Mouse (Mus musculus): Measurements from ENCODE around the gene Klhl28. TPM values are rescaled to one million over a fixed set of nuclear protein-coding genes. Genes with fewer than 3 reads are reported as not detected.

Gene Klhl28
- total RNA-seq, 2 experiments from 2014 or later, result 23.9 to 24.8 TPM

Other genes starting within 250 kb of the Klhl28 start
- 10 to 100 TPM; 13.5 to 14.7 TPM for gene Gm527, start 47.6 kb downstream of the Klhl28 start, total RNA-seq (2021)
- gene Togaram1, start 270 bp upstream of the Klhl28 start, total RNA-seq (2021), result 10 to 100 TPM; 34.1 to 36.1 TPM
- gene Prpf39, start 70.8 kb upstream of the Klhl28 start, total RNA-seq (2021), result 10 to 100 TPM; 45.3 to 48.7 TPM
- 100 to 1,000 TPM; 174 to 193 TPM for gene Fkbp3, start 108.5 kb upstream of the Klhl28 start, total RNA-seq (2021)
- 10 to 100 TPM; 12.8 to 13.7 TPM for gene Fancm, start 110.1 kb upstream of the Klhl28 start, total RNA-seq (2021)
- gene Mis18bp1, start 207.1 kb upstream of the Klhl28 start, total RNA-seq (2021), result 1 to 10 TPM; 2.1 to 3.0 TPM

Measured in layer of hippocampus, postnatal 10 days (tissue).